Mouse (Mus musculus) embryo, embryonic 11 days (tissue): ENCODE results near the gene Tmed8.
"Not testable (repeated sequence)": the region's sequence is repeated elsewhere in the genome, so short reads cannot be mapped to it uniquely, and the experiment has no call there.

Experiments used
- DNase-seq: peaks from one replicate; pipeline ENCODE4 v3.0.0-alpha.2; 2015

The Tmed8 gene

DNA sequence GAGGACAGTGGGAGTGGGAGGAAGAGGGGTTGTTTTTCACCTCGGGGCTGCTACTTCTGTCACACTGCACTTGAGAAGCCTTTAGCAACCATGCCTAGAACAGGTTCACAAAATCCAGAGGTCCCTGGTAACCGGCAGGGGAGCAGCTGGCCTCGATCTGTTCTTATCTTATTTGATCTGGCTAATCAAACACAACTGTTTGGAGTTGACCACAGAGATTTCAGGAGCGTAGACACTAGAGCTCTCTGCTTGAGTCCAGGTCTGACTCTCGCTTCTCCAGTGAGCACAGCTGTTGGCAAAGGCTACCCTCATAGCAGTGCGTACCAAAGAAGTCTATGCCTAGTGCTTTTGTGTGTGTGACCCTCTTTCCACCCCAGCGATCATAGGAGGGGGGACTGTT, 42.2 kb downstream of the Tmed8 start:
- DNase-seq, result no peak

DNA sequence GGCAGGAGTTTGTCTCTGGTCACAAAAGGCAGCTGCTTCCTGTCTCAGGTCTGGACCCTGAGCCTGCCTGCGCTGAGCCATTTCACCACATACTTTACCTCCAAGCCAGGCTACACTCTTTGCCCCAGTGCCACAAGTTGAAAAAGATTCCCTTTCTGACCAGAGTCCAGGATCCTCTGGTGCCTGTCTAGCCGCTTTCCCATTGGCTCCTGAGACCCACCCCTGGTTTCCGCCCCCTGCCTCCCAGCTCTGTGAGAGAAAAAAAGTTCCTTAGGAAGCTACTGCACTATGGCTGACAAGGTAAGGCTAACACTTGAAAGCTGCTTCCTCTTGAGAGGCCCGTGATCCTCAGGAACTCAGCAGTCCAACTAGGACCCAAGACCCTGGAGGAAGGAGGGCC, 42.9 kb downstream of the Tmed8 start:
- DNase-seq, result no peak

DNA sequence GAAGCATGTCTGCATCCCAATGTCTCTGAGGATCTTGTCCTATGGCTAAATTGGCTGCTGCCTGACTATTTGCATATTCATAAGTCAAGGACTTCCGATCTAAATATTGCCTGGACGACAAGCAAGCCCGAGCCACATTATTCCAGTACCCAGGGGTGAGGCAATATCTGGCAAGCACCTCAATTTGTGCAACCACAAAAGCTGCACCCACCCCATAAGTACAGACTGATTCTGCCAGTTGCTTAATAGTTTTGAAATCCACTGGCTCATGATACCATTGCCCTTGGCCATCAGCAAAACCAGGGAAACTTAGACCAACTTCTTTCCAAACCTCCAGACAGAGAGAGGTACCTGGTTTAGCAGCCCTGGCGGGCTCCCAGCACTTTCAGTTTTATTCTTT, 45.8 kb downstream of the Tmed8 start:
- not testable (repeated sequence) for DNase-seq

DNA sequence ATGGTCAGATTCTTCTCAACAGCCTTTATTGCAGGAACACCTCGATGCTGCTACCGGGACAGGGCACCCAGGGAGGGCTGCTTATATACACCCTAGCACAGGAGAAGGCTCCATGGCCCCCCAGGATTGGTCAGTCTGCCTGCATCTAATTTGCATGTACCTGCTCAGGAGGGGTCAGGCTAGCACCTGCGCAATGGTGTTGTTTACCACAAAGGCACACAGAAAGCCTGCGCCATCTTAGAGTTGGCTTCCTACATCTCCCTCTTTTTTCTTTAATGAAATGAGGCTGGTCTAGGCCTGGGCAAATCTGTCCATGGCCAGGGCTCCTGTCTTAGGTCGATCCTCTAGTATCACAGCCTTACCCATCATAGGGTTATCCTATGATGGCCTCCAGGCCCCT, 50.8 kb downstream of the Tmed8 start:
- no peak for DNase-seq

DNA sequence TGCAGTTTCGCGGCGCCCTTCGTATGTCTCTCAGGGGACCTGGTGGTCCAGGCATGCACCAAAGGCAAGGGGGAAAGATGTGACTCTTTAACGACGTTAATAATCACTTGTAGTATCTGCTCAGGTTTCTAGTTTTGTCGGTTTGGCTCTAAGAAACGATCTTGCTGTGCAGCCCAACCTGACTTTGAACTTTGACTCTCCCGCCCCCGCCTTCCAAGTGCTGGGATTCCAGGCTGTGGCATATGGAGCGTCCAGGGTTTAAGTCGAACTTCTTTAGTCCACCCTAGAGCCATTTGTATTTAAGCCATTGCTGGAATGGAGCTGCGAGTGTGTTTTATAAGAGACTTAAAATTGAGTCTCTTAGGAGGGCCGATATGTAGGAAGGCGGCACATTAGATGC, 52.1 kb downstream of the Tmed8 start:
- peak; percentile 46 for DNase-seq

DNA sequence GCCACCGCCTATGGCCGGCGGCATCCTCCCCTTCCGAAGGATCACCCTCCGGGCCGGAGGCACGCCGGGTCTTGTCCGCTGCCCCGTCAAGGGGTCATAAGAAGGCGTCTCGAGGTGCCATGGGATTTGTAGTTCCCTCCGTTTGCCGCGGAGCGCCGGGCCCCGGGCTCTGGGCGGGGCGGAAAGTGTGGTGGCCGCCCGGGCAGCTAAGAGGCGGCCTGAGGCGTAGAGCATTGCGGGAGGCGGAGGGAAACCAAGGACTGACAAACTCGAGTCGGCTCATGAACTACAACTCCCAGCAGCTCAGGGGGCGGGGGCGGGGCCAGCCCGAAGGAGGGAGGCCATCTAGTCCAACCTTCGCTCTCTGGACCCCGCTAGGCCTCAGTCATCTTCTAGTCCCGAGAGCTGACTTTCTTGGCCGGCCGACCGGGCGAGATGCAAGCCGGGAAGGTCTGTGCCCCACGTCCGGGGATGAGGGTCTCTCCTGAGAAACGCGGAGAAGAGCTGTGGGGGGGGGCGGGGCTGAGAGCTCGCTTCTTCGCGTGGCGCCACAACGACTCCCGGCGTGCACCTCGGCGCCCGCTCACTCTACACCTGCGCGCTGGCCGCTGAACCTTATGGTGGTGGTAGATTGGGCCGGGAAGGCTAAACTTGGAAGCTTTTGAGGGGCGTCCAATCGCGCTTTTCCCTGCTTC, 52.7 kb downstream of the Tmed8 start, which contains the start of gene Pomt2:
TSS of gene Pomt2 (minus strand) at position 574 of the 695 bp plus-strand sequence.
- peak; percentile 95 for DNase-seq

DNA sequence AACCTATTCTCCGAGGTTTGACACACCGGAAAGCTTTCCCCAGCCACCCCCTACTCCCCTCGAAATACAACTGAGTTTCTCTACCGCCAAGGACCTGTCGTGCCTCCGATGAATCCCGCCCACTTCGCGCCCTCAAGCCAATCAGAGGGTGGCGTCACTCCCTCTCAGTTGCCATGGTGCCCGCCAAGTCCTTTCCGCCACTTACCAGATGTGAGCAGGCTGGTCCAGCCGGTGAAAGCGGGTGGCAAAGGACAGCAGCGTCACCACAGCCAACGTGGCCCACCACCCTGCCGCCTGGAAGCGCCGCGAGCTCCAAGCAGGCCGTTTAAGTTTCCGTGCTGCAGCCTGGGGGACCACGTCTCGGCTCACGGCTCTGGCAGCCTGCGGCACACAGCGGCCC, 53.3 kb downstream of the Tmed8 start, which contains the start of gene Gstz1:
TSS of gene Gstz1 (plus strand) at position 200 of the 400 bp plus-strand sequence.
- DNase-seq, result peak; percentile 93

DNA sequence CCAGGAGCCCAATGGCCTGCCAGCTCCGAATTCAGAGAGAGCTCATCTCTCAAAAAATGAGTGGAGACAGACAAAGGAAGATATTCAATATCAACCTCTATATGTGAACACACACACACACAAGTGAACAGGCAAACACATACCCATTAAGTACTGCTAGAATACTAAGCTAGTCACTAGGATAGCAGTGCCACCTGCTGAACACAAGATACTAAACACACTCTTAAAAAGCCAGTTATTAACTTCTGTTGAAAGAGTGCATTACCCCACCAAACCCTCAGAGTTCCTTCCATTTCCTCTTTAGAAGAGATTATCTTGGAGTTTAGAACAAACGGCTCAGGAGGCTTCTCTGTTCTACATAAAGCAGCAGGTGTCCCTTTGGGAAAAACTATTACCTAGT, 58.1 kb downstream of the Tmed8 start:
- DNase-seq, result no peak

DNA sequence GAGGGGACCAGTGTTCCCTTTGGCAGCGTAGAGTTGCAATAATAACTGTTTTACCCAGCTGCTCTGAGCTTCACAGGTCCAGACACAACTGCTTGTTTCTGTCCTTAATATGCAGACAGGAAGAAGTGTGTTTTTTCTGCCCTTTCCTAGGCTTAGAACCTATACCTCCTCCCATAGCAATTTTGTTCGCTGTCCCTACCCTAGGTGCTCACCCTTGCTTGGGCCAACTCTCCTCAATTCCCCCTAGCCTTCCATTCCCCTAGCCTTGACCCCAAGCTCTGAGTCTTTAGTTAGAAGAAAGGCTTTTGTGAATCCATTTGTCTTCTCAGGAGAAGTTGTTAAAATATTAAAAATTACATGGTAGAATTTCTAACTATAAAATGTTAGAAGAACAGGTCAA, 61.5 kb downstream of the Tmed8 start:
- no peak for DNase-seq

DNA sequence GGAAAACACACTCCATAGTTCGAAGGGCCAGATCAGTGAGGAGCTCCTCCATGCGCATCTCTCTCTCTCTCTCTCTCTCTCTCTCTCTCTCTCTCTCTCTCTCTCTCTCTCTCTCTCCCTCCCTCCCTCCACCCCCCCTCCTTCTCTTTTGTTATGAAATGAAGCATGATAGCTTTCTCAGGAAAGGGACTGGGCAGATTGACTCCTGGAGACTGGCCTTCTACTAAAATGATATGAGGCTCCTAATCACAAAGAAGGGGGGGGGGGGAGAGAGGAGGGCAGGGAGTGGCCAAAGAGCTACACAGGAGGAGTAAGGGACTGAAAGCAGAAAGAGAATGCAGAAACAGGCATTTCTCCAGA, 61.9 kb downstream of the Tmed8 start:
- DNase-seq, result no peak

DNA sequence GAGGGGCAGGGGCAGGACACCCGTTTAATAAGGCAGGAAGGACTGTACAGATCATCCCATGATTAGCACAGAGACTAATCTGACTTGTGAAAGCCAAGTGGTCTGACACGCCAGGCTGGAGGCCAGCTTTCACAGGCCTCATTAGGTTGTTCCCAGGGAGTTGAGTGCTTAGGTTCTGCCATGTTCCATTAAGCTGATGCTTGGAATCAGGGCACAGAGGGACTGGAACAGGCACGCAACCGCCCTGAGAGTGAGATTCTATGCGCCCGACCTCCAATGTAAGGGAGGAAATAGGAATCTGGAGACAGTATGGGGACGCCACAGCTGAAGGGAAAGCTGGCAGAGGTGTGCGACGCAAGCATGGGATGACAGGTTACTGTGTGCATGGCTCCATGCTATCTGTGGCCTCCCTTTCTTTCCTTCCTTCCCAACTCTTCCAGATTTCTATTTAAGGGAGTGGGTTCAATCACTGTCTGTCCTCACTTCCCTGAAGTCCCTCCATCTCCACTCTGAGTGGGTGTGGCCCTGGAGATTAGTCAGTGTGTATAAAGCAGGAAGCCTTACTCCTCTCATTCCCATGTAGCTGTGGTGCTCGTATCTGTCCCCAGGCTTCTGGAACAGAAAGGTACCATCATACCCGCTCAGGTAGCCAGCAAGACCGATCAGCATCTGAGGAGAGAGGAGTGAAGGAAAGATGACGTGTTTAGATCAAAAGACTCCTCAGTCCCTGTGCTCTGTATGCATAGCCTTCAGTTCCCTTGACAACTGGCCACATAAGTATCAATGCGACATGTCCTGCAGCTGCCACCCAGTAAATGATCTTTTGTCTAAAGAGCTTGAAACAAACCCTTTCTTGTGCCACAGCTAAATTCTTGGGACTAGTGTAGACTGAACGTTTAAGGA, 62.6 kb downstream of the Tmed8 start:
- peak; percentile 20 for DNase-seq

DNA sequence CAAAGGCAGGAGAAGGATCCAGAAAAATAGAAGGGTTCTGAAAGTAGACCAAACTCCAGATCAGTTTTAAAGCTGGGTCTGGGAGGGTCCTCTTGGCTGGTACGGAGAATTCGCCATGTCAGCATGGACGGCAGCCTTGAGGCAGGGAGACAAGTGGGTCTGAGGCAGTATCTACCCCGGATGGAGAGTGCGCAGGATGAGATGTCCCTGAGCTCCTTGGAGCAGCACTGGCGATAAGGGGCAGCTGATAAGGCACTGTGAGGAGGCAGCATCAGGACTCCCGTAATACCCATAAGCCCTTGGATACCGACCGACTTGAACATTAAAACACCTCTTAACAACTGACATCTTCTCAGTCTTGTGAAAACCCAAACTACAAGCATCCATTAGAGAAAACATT, 67.5 kb downstream of the Tmed8 start:
- no peak for DNase-seq

DNA sequence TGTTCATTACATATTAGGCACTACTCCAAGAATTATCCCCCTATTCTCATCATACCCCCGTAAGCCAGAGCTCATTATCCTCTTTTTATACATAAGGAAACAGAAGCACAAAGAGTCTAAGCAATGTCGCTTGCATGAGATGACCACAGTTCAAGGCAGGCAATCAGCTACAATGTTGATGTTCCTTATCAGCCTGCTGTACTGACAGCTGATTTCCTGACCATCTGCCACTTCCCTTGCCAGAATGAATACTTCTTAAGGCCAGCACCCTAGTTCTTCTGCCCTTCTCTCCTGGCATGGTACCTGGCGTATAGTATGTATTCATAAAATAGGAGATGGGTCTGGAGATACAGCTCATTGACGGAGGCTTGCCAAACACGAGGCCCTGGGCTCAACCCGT, 68.0 kb downstream of the Tmed8 start:
- DNase-seq, result no peak

DNA sequence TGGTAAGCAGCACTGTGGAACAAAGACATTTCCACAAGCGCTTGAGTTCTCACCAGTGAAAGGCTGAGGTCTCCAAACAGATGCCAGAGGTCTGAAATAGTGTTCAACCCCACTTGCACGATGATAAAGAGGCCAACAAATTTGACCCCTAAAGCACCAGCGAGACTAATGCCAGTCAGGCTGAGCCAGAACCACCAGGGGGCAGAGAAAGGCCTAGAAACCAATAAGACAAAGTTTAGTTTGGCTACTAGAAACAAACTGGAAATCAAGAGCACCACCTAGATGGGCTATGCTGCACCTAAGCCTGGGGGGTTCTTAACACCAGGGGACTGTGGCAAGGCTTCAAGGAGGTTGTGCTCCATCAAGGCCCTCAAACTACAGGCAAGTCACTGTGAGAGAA, 68.6 kb downstream of the Tmed8 start:
- DNase-seq, result peak; percentile 43

DNA sequence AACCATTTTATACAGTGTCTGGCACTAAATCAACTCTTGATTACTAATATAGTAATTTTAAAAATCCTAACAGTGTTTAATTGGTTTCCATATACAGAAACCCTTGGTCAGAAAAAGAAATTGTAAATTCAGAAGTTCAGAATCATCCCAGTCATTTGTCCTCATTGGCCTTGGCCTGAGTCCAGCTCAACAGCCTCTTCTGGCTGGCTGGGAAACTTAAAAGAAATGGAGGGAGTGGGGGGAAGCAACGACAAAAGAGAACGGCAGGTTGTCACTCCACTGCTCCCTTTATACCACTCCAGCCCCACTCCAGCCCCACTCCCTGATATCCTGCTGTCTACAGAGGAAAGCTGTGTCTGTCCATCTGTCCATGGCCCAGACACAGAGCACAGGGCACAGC, 69.1 kb downstream of the Tmed8 start:
- no peak for DNase-seq

DNA sequence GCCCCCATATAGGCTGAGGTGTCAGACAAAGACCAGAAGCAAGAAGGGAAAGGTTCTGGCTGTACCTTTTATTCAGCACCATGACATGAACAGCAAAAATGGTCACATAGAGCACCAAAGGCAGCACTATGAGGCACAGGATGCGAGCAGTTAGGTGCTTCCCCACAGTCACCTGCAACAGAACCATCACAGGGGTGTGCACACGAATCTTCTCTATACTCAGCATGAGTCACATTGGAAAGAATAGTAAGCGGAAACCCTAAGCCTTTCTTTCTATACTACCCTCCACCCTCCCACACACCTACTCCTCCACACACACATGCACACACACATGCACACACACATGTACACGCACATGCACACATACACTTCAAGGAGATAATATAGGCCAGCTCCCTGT, 70.0 kb downstream of the Tmed8 start:
- DNase-seq, result no peak

DNA sequence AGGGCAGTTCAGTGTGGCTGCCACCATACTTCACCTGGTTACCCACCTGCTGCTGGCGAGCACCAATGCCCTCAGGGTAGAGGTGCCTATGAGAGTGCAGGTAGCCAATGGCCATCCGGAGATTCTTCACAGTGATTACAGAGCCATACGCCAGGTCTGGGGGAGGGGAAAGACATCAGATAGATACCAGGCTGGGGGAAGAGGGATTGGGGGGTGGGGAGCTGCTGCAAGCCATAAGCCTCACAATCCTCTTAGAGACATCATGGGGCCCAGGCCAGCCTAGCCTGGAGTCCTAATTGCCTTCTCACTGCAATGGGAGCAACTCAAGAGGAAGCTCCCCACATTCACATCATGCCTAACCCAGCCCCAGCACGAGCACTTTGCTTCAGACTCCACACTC, 73.0 kb downstream of the Tmed8 start:
- no peak for DNase-seq

DNA sequence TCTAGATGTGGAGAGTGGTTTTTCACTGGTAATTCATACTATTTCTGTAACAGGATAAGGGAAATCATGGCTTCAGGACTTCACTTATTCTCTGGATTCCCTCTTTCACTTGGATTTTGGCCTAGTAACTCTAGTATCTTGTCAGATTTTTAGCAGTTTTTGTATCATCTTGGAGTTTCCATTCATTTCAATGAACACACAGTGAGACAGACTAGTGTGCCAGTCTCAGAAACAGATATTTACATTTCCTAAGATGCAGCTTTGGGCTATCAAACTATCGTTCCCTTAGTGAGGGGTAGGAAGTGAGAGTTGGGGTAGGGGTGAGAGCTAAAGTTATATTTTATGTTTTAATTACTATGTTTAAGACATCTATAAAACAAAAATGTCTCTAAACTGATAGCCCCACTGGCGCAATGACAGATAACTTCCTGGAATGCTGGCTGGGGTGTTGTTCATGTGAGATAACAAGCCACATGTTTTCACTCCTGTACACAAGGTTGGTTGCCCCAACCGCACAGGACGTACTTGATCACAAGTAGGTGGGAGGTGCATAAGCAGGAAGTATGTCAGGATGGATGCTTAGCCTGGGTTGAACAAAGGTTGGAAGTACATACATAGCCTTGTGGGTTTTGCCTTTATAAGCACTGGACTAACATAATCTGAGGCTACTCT, 78.2 kb downstream of the Tmed8 start:
- no peak for DNase-seq
